Mouse (Mus musculus) liver, embryonic 13.5 days (tissue): ENCODE measurements around the gene Nat8. TPM values are rescaled to one million over a fixed set of nuclear protein-coding genes. Genes with fewer than 3 reads are reported as not detected.
"Not testable (repeated sequence)": the region's sequence is repeated elsewhere in the genome, so short reads cannot be mapped to it uniquely, and the experiment has no call there.

Source experiments
- ATAC-seq: fragments of 200-750 bp; cut with Nextera tagmentation; 2 replicates; pipeline ENCODE4 v1.8.0; 2017; ENCODE audit warnings: low read depth, mild to moderate bottlenecking, moderate number of reproducible peaks, moderate library complexity
- DNase-seq: peaks from one replicate; pipeline ENCODE4 v3.0.0; 2022
- H3K27ac ChIP-seq: fragments of 300-500 bp; sonication (generic); 2 replicates; pipeline ENCODE4 v1.5.1; 2015; ENCODE audit warnings: moderate library complexity, mild to moderate bottlenecking, inconsistent platforms
- H3K27me3 ChIP-seq: fragments of 300-500 bp; sonication (generic); 2 replicates; pipeline ENCODE4 v1.6.1; 2015; ENCODE audit warnings: mild to moderate bottlenecking, inconsistent platforms
- H3K36me3 ChIP-seq: fragments of 300-500 bp; sonication (generic); 2 replicates; pipeline ENCODE4 v1.6.1; 2015; ENCODE audit warnings: mild to moderate bottlenecking, inconsistent platforms
- H3K4me1 ChIP-seq: fragments of 300-500 bp; sonication (generic); replicated peaks from 2 replicates; pipeline ENCODE4 v1.6.1; 2015; ENCODE audit warnings: inconsistent platforms
- H3K4me2 ChIP-seq: fragments of 300-500 bp; sonication (generic); 2 replicates; pipeline ENCODE4 v1.6.1; 2015; ENCODE audit warnings: inconsistent platforms, mild to moderate bottlenecking, moderate library complexity
- H3K4me3 ChIP-seq: fragments of 300-500 bp; sonication (generic); replicated peaks from 2 replicates; pipeline ENCODE4 v1.5.1; 2015; ENCODE audit warnings: mild to moderate bottlenecking, inconsistent platforms
- H3K9ac ChIP-seq: fragments of 300-500 bp; sonication (generic); 2 replicates; pipeline ENCODE4 v1.6.1; 2015; ENCODE audit warnings: mild to moderate bottlenecking, inconsistent platforms
- H3K9me3 ChIP-seq: fragments of 300-500 bp; sonication (generic); replicated peaks from 2 replicates; pipeline ENCODE4 v1.6.1; 2016; ENCODE audit warnings: inconsistent platforms
- WGBS: fragments of 180-500 bp; shearing (Covaris S2); methylation state at CpG from one replicate; pipeline ENCODE4 v1.1.7; 2015; ENCODE audit not compliant: insufficient replicate concordance; 5-methylcytosine and 5-hydroxymethylcytosine counted together
- microRNA-seq: library from miRNA; unstranded; fragments of <30 nt; microRNA quantifications from one replicate; pipeline ENCODE4, GENCODE M21; 2016
- polyA plus RNA-seq: library from polyadenylated mRNA; unstranded; fragments of >200 nt; fragmentation: Nextera tagmentation; extraction: Ambion mirVana; gene quantifications from 2 replicates; pipeline ENCODE4 v1.2.1, GENCODE M21; 2015

Nat8 gene
- polyA plus RNA-seq, 1 experiment from 2014 or later = not detected

- H3K4me1 ChIP-seq, H3K36me3 ChIP-seq, H3K9ac ChIP-seq, H3K4me3 ChIP-seq, H3K9me3 ChIP-seq, H3K27me3 ChIP-seq, H3K27ac ChIP-seq, DNase-seq, ATAC-seq, H3K4me2 ChIP-seq: not testable (repeated sequence)
- 44% methylated on average over 5 of the region's 5 CpGs for WGBS
Observed at GRCm38 (mm10) chr6:85803180-85803579, 28.7 kb downstream of the Nat8 start.

Small RNAs within 50 kb of the gene (microRNA-seq; reads per million reads assigned to microRNA genes)
- not detected for gene Mir6375

Other genes starting within 250 kb of the Nat8 start
- gene Alms1, start 244.6 kb downstream of the Nat8 start, polyA plus RNA-seq = 1.6 and 2.0 TPM in 2 replicates
- gene Nat8f7, start 118.9 kb downstream of the Nat8 start, polyA plus RNA-seq = not detected in 2 replicates
- gene Nat8f3, start 66.3 kb downstream of the Nat8 start, polyA plus RNA-seq = not detected in 2 replicates
- gene Nat8f6, start 11.1 kb downstream of the Nat8 start, polyA plus RNA-seq = not detected in 2 replicates
- gene Nat8f5, start 11.1 kb downstream of the Nat8 start, polyA plus RNA-seq = not detected in 2 replicates
- 0.03 TPM in 1 of 2 replicates, not detected in the other for gene Nat8f2, start 37.1 kb upstream of the Nat8 start, polyA plus RNA-seq
- 0.86 and 1.0 TPM in 2 replicates for gene Nat8f4, start 72.8 kb upstream of the Nat8 start, polyA plus RNA-seq
- 26.4 and 37.1 TPM in 2 replicates for gene Tprkb, start 79.8 kb upstream of the Nat8 start, polyA plus RNA-seq
- gene Nat8f1, start 83.6 kb upstream of the Nat8 start, polyA plus RNA-seq = 5.0 and 5.6 TPM in 2 replicates
- gene Dusp11, start 129.6 kb upstream of the Nat8 start, polyA plus RNA-seq = 29.0 and 40.3 TPM in 2 replicates
- not detected in 2 replicates for gene Figla, start 184.1 kb upstream of the Nat8 start, polyA plus RNA-seq
- gene Add2, start 196.6 kb upstream of the Nat8 start, polyA plus RNA-seq = 93.3 and 96.2 TPM in 2 replicates